Mouse (Mus musculus) cerebellum, adult 2 months (tissue): ENCODE measurements around the gene Spdye4a.

Experiments
- CTCF ChIP-seq: fragments of 200-500 bp; IDR thresholded peaks from 2 replicates; pipeline ENCODE4 v1.5.1; 2011; ENCODE audit warnings: low read depth, mild to moderate bottlenecking, control low read depth, low read length, moderate library complexity, borderline replicate concordance; ENCODE audit not compliant: insufficient read depth
- POLR2A ChIP-seq: fragments of 200-500 bp; IDR thresholded peaks from 2 replicates; pipeline ENCODE4 v1.6.1; 2011; ENCODE audit warnings: low read length, control low read depth, borderline replicate concordance; ENCODE audit not compliant: insufficient read depth

DNA sequence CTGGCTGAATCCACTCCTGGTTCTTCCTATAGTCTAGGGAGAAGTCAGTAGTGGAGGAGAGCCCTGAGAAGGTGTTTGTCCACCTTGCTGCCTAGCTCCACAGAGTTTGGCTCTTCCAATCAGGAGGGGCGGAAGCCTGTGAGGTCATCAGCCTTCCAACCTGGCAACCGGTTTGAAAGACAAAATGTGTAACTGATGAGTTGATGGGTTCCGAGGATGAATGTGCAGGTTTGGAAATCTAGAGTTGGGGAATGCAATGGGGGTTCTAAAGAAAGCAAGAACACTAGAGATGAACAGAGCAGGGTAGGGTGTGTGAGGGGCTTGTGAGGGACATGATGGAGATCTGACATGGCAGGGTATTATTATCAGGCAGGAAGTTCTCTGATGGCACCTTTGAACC, at the start of gene Spdye4a:
- TF ChIP-seq POLR2A (no peak), CTCF (no peak)
